Comparison of ENCODE assay signal across 8 mouse cellular contexts in genomic region chr5:82346672-82347071, GRCm38 (mm10).
A peak's percentile ranks its signal among the peaks of the same experiment; 100 is the strongest.
DNase-seq lines count a peak whose midpoint lies in the region; ATAC-seq and TF ChIP-seq lines count a peak whose summit lies in the region.
"Had no signal": no experiment of that assay in that cellular context is flagged by ENCODE, and none has a peak within 500 bp of the region (broad histone marks: within the 10 kb centered on the region; RNA-seq: fewer than 3 reads in every experiment).

No protein-coding gene starts in this region.

- TF ChIP-seq RAD21 in MEL (IDR thresholded peaks at IDR 0.05; ENCODE audit: low read depth, low read length): peak; percentile 37

- no peaks in the 10 kb centered on the region for H3K36me3 ChIP-seq in MEL (ENCODE audit: control insufficient read depth in 1 of 2, insufficient read depth in 2 of 2, low read length in 2 of 2)
- H3K36me3 ChIP-seq in hindbrain, embryonic 14.5 days (replicated peaks; ENCODE audit: control insufficient read depth, insufficient read depth): no peaks in the 10 kb centered on the region
- no peaks in the 10 kb centered on the region for H3K36me3 ChIP-seq in midbrain, embryonic 15.5 days (replicated peaks)
- H3K36me3 ChIP-seq: limb, embryonic 15.5 days had no signal

- peak; percentile 72 for ATAC-seq in hindbrain, embryonic 14.5 days (ENCODE audit: low FRiP score)
- ATAC-seq in midbrain, embryonic 15.5 days (replicated peaks): peak; percentile 73

- H3K4me3 ChIP-seq in MEL (ENCODE audit: control insufficient read depth in 1 of 2, insufficient read depth in 1 of 2, low read depth in 2 of 2, low read length in 2 of 2): no peak overlapping the region
- no peak overlapping the region for H3K4me3 ChIP-seq in hindbrain, embryonic 14.5 days (replicated peaks; ENCODE audit: low read length)
- H3K4me3 ChIP-seq in midbrain, embryonic 15.5 days: no peak overlapping the region
- H3K4me3 ChIP-seq: limb, embryonic 15.5 days had no signal

- no peak for TF ChIP-seq POLR2A in MEL (IDR thresholded peaks at IDR 0.05; ENCODE audit: control insufficient read depth in 1 of 2, insufficient read depth in 1 of 2, low read depth in 1 of 2, low read length in 2 of 2, poor library complexity in 1 of 2)

- DNase-seq in MEL (ENCODE audit: low read depth, low spot score): peak; percentile 7
- DNase-seq in adrenal gland, postnatal 36 days: peak; percentile 10 to 26
- peak; percentile 25 for DNase-seq in fibroblast of lung, adult 2 months (ENCODE audit: low read depth)
- peak; percentile 96 for DNase-seq in hindbrain, embryonic 14.5 days (ENCODE audit: low spot score)
- peak; percentile 31 to 46 for DNase-seq in layer of hippocampus, postnatal 36 days
- DNase-seq in spleen, postnatal 36 days (ENCODE audit: low spot score in 2 of 2): no peak

- H3K27ac ChIP-seq in MEL (ENCODE audit: control insufficient read depth, low read depth, low read length): no peak overlapping the region
- H3K27ac ChIP-seq in hindbrain, embryonic 14.5 days: no peak overlapping the region
- H3K27ac ChIP-seq in midbrain, embryonic 15.5 days: no peak overlapping the region
- H3K27ac ChIP-seq: limb, embryonic 15.5 days had no signal

- peak overlapping the region; percentile 25; the same call in 1 of the 2 replicates for H3K4me2 ChIP-seq in hindbrain, embryonic 14.5 days (replicated peaks)
- H3K4me2 ChIP-seq in midbrain, embryonic 15.5 days: no peak overlapping the region
- H3K4me2 ChIP-seq: limb, embryonic 15.5 days had no signal

- 7% methylated on average over 7 of the region's 7 CpGs for WGBS in hindbrain, embryonic 14.5 days
- 8% methylated on average over 7 of the region's 7 CpGs for WGBS in midbrain, embryonic 15.5 days

- no peaks in the 10 kb centered on the region for H3K79me2 ChIP-seq in MEL (ENCODE audit: control insufficient read depth, insufficient read depth, low read length, poor library complexity)

- TF ChIP-seq CTCF in MEL (IDR thresholded peaks at IDR 0.05 in 2 of 3, conservative IDR thresholded peaks at IDR 0.05 in 1 of 3; ENCODE audit: control insufficient read depth in 1 of 3, insufficient read depth in 1 of 3, low read depth in 2 of 3, low read length in 3 of 3, poor library complexity in 1 of 3, severe bottlenecking in 1 of 3): peak in 2 of 3 experiments; percentile 23 to 28; a peak in 3 of 6 replicates

- no peaks in the 10 kb centered on the region for H3K9me3 ChIP-seq in MEL (replicated peaks; ENCODE audit: insufficient read depth, low read length)
- H3K9me3 ChIP-seq in hindbrain, embryonic 14.5 days (ENCODE audit: control insufficient read depth, low read length): no peaks in the 10 kb centered on the region
- no peaks in the 10 kb centered on the region for H3K9me3 ChIP-seq in midbrain, embryonic 15.5 days
- H3K9me3 ChIP-seq: limb, embryonic 15.5 days had no signal

- no peaks in the 10 kb centered on the region for H3K4me1 ChIP-seq in MEL (ENCODE audit: control insufficient read depth in 1 of 2, insufficient read depth in 2 of 2, low read length in 2 of 2)
- no peaks in the 10 kb centered on the region for H3K4me1 ChIP-seq in hindbrain, embryonic 14.5 days (replicated peaks; ENCODE audit: control insufficient read depth, insufficient read depth, low read length)
- no peaks in the 10 kb centered on the region for H3K4me1 ChIP-seq in midbrain, embryonic 15.5 days
- H3K4me1 ChIP-seq: limb, embryonic 15.5 days had no signal

- no peak for TF ChIP-seq EP300 in MEL (IDR thresholded peaks at IDR 0.05; ENCODE audit: low read depth in 1 of 2, low read length in 2 of 2)

- H3K9ac ChIP-seq in MEL (ENCODE audit: control insufficient read depth, low read depth, low read length, poor library complexity, severe bottlenecking): no peak overlapping the region
- H3K9ac ChIP-seq in hindbrain, embryonic 14.5 days: no peak overlapping the region
- no peak overlapping the region for H3K9ac ChIP-seq in midbrain, embryonic 15.5 days
- H3K9ac ChIP-seq: limb, embryonic 15.5 days had no signal

- H3K27me3 ChIP-seq in MEL (ENCODE audit: control insufficient read depth in 1 of 2, insufficient read depth in 2 of 2, low read length in 2 of 2): no peaks in the 10 kb centered on the region
- H3K27me3 ChIP-seq in hindbrain, embryonic 14.5 days (ENCODE audit: control insufficient read depth, insufficient read depth, low read length): no peaks in the 10 kb centered on the region
- H3K27me3 ChIP-seq in midbrain, embryonic 15.5 days (replicated peaks): no peaks in the 10 kb centered on the region
- H3K27me3 ChIP-seq: limb, embryonic 15.5 days had no signal

TF ChIP-seq in MEL, 35 proteins besides CTCF, POLR2A, EP300 and RAD21:
- TF ChIP-seq ETS1 (IDR thresholded peaks at IDR 0.05; ENCODE audit: low read depth, low read length) (no peak), KAT2A (conservative IDR thresholded peaks at IDR 0.05; ENCODE audit: low read depth, low read length) (no peak), TBP (IDR thresholded peaks at IDR 0.05; ENCODE audit: low read depth, low read length) (no peak), POLR2AphosphoS5 (IDR thresholded peaks at IDR 0.05; ENCODE audit: borderline replicate concordance, low read depth, low read length) (no peak), MYC (IDR thresholded peaks at IDR 0.05; ENCODE audit: low read depth, low read length) (no peak), SMC3 (IDR thresholded peaks at IDR 0.05; ENCODE audit: low read depth, low read length) (0 out of 2 replicates have a peak, but pooled peaks have one; percentile 15), NRF1 (IDR thresholded peaks at IDR 0.05; ENCODE audit: insufficient read depth, low read depth, low read length, poor library complexity, severe bottlenecking) (no peak), ZKSCAN1 (IDR thresholded peaks at IDR 0.05; ENCODE audit: low read depth, low read length) (no peak)

Comparison
In these comparisons a context has a peak if more than half of its experiments do, and no peak if none do; other contexts are left out.
1. DNase-seq: peak in MEL (single experiment), adrenal gland, postnatal 36 days (2 of 2), fibroblast of lung, adult 2 months (single experiment), hindbrain, embryonic 14.5 days (single experiment) and layer of hippocampus, postnatal 36 days (2 of 2); none in spleen, postnatal 36 days (0 of 2).